Mouse (Mus musculus): ENCODE data around the gene Smyd3.

DNA sequence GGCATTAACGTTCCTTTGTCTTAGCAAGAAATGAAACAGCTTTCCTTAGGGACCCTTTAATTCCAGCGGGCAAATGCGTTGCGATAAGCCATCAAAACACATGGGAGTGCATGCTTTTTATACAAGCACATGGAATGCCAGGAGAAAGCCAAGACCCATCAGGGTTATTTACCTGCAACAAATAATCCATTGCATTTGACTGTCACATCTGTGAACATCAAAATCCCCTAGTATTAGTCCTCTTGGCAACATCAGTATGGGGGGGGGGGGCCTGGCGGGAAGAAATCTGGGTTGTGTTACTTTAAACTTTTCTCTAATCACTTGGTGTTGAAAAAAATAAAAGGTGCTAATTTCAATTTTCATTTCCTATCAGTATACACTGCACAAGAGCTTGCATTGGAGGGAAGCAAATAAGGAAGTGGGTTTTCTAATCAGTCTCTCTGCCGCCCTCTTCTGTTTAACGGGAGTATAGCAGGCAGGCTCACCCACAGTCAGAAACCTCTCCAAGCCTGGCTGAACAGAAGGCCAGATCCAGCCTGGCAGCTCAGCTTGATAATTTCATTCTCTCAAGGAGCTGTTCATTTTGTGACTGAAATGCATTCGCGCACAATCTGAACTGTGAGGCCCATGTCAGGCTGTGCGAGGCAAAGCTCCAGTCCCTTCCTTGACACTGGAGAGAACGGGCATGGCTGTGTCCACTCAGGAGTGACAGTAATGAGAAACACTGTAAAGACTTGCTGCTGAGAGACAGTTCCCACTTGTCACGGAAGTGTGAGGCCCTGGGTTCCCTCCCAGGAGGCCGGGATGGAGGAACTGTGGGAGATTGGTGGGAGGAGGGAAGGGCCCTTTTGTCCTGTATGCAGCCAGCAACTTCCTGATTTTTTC lies 285.8 kb downstream of the Smyd3 start:
- TF ChIP-seq CTCF (IDR thresholded peaks at IDR 0.05; ENCODE audit: insufficient read depth, low read depth, low read length) (peak; percentile 52), POLR2A (IDR thresholded peaks at IDR 0.05; ENCODE audit: insufficient read depth, low read depth, low read length) (no peak)

Measured in olfactory bulb, adult 2 months (tissue).